Mouse (Mus musculus): ENCODE measurements around the gene Dis3. TPM values are rescaled to one million over a fixed set of nuclear protein-coding genes. Genes with fewer than 3 reads are reported as not detected.
A peak's percentile ranks its signal among the peaks of the same experiment; 100 is the strongest.

Gene Dis3
- 86.8 and 87.3 TPM in 2 replicates for polyA plus RNA-seq (2011; ENCODE audit: insufficient read depth, insufficient read length, low read depth, missing spikeins)

GRCm38 (mm10) chr14:99099267-99099966 is at the start of gene Dis3, which contains the start of gene Pibf1:
Dis3 (minus strand) TSS chr14:99099770.
Pibf1 (plus strand) TSS chr14:99099424.
- H3K9me3 ChIP-seq (replicated peaks; ENCODE audit: control insufficient read depth, insufficient read depth, low read length, poor library complexity, severe bottlenecking): no peaks in the 10 kb centered on the region
- H3K27ac ChIP-seq (ENCODE audit: insufficient read depth, low read length): no peak within 1 kb of the TSS
- H3K9ac ChIP-seq (ENCODE audit: low read depth, poor library complexity, severe bottlenecking): peak within 1 kb of the TSS; percentile 53
- peaks cover 33% of the 10 kb centered on the region for H3K36me3 ChIP-seq (ENCODE audit: control insufficient read depth, insufficient read depth, low read length, poor library complexity, severe bottlenecking)
- no peak for TF ChIP-seq CTCF (IDR thresholded peaks at IDR 0.05; ENCODE audit: low read depth, low read length)
- no peak for TF ChIP-seq EP300 (IDR thresholded peaks at IDR 0.05; ENCODE audit: insufficient read depth, low read depth, low read length)
- TF ChIP-seq POLR2A (IDR thresholded peaks at IDR 0.05; ENCODE audit: insufficient read depth, low read length): peak; percentile 42
- H3K27me3 ChIP-seq (ENCODE audit: control insufficient read depth, insufficient read depth, low read length, poor library complexity, severe bottlenecking): no peaks in the 10 kb centered on the region
- H3K4me3 ChIP-seq (ENCODE audit: low read depth, low read length): peak within 1 kb of the TSS; percentile 88
- H3K4me1 ChIP-seq (ENCODE audit: control insufficient read depth, insufficient read depth, low read length): no peaks in the 10 kb centered on the region

DNA sequence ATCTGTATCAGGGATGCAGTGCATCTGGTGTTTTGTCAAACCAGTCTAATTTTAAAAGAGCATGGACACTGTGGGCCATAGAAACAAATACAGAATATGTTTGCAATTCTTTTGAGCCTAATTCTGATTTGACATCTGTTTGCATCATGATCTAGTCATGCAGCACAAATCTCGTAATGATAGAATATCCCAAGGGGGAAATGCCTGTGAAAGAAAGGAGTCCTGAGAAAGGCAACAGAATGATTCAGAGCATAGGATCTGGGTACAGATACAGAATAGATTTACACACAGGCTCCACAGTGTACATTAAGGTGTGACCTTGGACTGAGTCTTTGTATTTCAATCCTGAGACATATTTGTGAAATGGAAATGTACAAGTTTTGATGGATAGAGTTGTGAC is 47.3 kb upstream of the Dis3 start:
- H3K36me3 ChIP-seq (ENCODE audit: control insufficient read depth, insufficient read depth, low read length, poor library complexity, severe bottlenecking): no peaks in the 10 kb centered on the region; the same call in 1 of the 2 replicates
- H3K9ac ChIP-seq (ENCODE audit: low read depth, poor library complexity, severe bottlenecking): no peak overlapping the region
- no peak overlapping the region for H3K4me3 ChIP-seq (ENCODE audit: low read depth, low read length)
- no peak overlapping the region for H3K27ac ChIP-seq (ENCODE audit: insufficient read depth, low read length)
- no peaks in the 10 kb centered on the region for H3K4me1 ChIP-seq (ENCODE audit: control insufficient read depth, insufficient read depth, low read length)
- TF ChIP-seq EP300 (IDR thresholded peaks at IDR 0.05; ENCODE audit: insufficient read depth, low read depth, low read length): no peak
- H3K9me3 ChIP-seq (replicated peaks; ENCODE audit: control insufficient read depth, insufficient read depth, low read length, poor library complexity, severe bottlenecking): no peaks in the 10 kb centered on the region
- H3K27me3 ChIP-seq (ENCODE audit: control insufficient read depth, insufficient read depth, low read length, poor library complexity, severe bottlenecking): no peaks in the 10 kb centered on the region

- Histone ChIP-seq H3K4me1 (ENCODE audit: control insufficient read depth, insufficient read depth, low read length) (no peaks in the 10 kb centered on the region), H3K27ac (ENCODE audit: insufficient read depth, low read length) (no peak overlapping the region), H3K4me3 (ENCODE audit: low read depth, low read length) (no peak overlapping the region), H3K9ac (ENCODE audit: low read depth, poor library complexity, severe bottlenecking) (no peak overlapping the region), H3K9me3 (replicated peaks; ENCODE audit: control insufficient read depth, insufficient read depth, low read length, poor library complexity, severe bottlenecking) (no peaks in the 10 kb centered on the region), H3K27me3 (ENCODE audit: control insufficient read depth, insufficient read depth, low read length, poor library complexity, severe bottlenecking) (no peaks in the 10 kb centered on the region), H3K36me3 (ENCODE audit: control insufficient read depth, insufficient read depth, low read length, poor library complexity, severe bottlenecking) (peaks cover 3% of the 10 kb centered on the region; the same call in 1 of the 2 replicates)
- TF ChIP-seq EP300 (IDR thresholded peaks at IDR 0.05; ENCODE audit: insufficient read depth, low read depth, low read length) (no peak), CTCF (IDR thresholded peaks at IDR 0.05; ENCODE audit: low read depth, low read length) (peak; percentile 91)
Observed at GRCm38 (mm10) chr14:99141786-99142633, 42.4 kb upstream of the Dis3 start.

- Histone ChIP-seq H3K9me3 (replicated peaks; ENCODE audit: control insufficient read depth, insufficient read depth, low read length, poor library complexity, severe bottlenecking) (no peaks in the 10 kb centered on the region), H3K27me3 (ENCODE audit: control insufficient read depth, insufficient read depth, low read length, poor library complexity, severe bottlenecking) (no peaks in the 10 kb centered on the region), H3K9ac (ENCODE audit: low read depth, poor library complexity, severe bottlenecking) (no peak overlapping the region), H3K27ac (ENCODE audit: insufficient read depth, low read length) (no peak overlapping the region), H3K4me1 (ENCODE audit: control insufficient read depth, insufficient read depth, low read length) (no peaks in the 10 kb centered on the region), H3K4me3 (ENCODE audit: low read depth, low read length) (no peak overlapping the region), H3K36me3 (ENCODE audit: control insufficient read depth, insufficient read depth, low read length, poor library complexity, severe bottlenecking) (peaks cover 6% of the 10 kb centered on the region; the same call in 1 of the 2 replicates)
- TF ChIP-seq POLR2A (IDR thresholded peaks at IDR 0.05; ENCODE audit: insufficient read depth, low read length): no peak
- TF ChIP-seq EP300 (IDR thresholded peaks at IDR 0.05; ENCODE audit: insufficient read depth, low read depth, low read length): no peak
- TF ChIP-seq CTCF (IDR thresholded peaks at IDR 0.05; ENCODE audit: low read depth, low read length): no peak
Observed at GRCm38 (mm10) chr14:99140036-99140435, 40.5 kb upstream of the Dis3 start.

DNA sequence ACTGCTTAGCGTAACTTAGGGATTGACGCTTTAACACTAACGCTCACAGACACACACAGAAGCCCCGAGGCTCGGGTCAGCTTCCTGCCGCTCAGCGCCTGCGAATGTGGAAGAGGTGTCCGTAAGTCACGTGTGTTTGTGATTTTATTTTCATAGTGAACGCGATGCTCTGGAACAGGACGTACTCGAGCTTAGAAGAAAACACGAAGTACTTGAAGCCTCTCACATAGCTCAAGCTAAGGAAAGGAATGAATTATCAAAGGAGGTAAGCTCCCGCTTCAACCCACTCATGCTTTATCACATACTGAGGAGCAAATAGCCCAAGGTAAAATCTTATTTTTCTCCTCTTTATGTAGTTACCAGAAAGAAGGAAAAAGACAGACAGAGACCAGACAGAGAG is 36.7 kb upstream of the Dis3 start:
- no peaks in the 10 kb centered on the region for H3K27me3 ChIP-seq (ENCODE audit: control insufficient read depth, insufficient read depth, low read length, poor library complexity, severe bottlenecking)
- no peaks in the 10 kb centered on the region for H3K9me3 ChIP-seq (replicated peaks; ENCODE audit: control insufficient read depth, insufficient read depth, low read length, poor library complexity, severe bottlenecking)
- H3K27ac ChIP-seq (ENCODE audit: insufficient read depth, low read length): no peak overlapping the region
- H3K4me1 ChIP-seq (ENCODE audit: control insufficient read depth, insufficient read depth, low read length): no peaks in the 10 kb centered on the region
- no peak overlapping the region for H3K4me3 ChIP-seq (ENCODE audit: low read depth, low read length)
- TF ChIP-seq EP300 (IDR thresholded peaks at IDR 0.05; ENCODE audit: insufficient read depth, low read depth, low read length): no peak
- no peak for TF ChIP-seq CTCF (IDR thresholded peaks at IDR 0.05; ENCODE audit: low read depth, low read length)
- no peak for TF ChIP-seq POLR2A (IDR thresholded peaks at IDR 0.05; ENCODE audit: insufficient read depth, low read length)
- peaks cover 6% of the 10 kb centered on the region; the same call in 1 of the 2 replicates for H3K36me3 ChIP-seq (ENCODE audit: control insufficient read depth, insufficient read depth, low read length, poor library complexity, severe bottlenecking)
- no peak overlapping the region for H3K9ac ChIP-seq (ENCODE audit: low read depth, poor library complexity, severe bottlenecking)

- no peaks in the 10 kb centered on the region for H3K9me3 ChIP-seq (replicated peaks; ENCODE audit: control insufficient read depth, insufficient read depth, low read length, poor library complexity, severe bottlenecking)
- H3K9ac ChIP-seq (ENCODE audit: low read depth, poor library complexity, severe bottlenecking): no peak overlapping the region
- H3K27ac ChIP-seq (ENCODE audit: insufficient read depth, low read length): no peak overlapping the region
- no peaks in the 10 kb centered on the region for H3K4me1 ChIP-seq (ENCODE audit: control insufficient read depth, insufficient read depth, low read length)
- H3K4me3 ChIP-seq (ENCODE audit: low read depth, low read length): no peak overlapping the region
- peaks cover 7% of the 10 kb centered on the region; the same call in 1 of the 2 replicates for H3K36me3 ChIP-seq (ENCODE audit: control insufficient read depth, insufficient read depth, low read length, poor library complexity, severe bottlenecking)
- TF ChIP-seq POLR2A (IDR thresholded peaks at IDR 0.05; ENCODE audit: insufficient read depth, low read length): no peak
- no peak for TF ChIP-seq CTCF (IDR thresholded peaks at IDR 0.05; ENCODE audit: low read depth, low read length)
- no peak for TF ChIP-seq EP300 (IDR thresholded peaks at IDR 0.05; ENCODE audit: insufficient read depth, low read depth, low read length)
- no peaks in the 10 kb centered on the region for H3K27me3 ChIP-seq (ENCODE audit: control insufficient read depth, insufficient read depth, low read length, poor library complexity, severe bottlenecking)
Observed at GRCm38 (mm10) chr14:99135761-99136160, 36.2 kb upstream of the Dis3 start.

All from ES-Bruce4 (cell line).